Mouse (Mus musculus) lung, embryonic 16.5 days (tissue): Measurements from ENCODE around the gene Stim2. TPM values are rescaled to one million over a fixed set of nuclear protein-coding genes. Genes with fewer than 3 reads are reported as not detected.
A peak's percentile ranks its signal among the peaks of the same experiment; 100 is the strongest.

Experiments
- ATAC-seq: fragments of 200-750 bp; cut with Nextera tagmentation; 2 replicates; pipeline ENCODE4 v1.8.0; 2017; ENCODE audit warnings: low read depth, mild to moderate bottlenecking, moderate library complexity
- H3K27ac ChIP-seq: fragments of 300-500 bp; sonication (generic); 2 replicates; pipeline ENCODE4 v1.5.1; 2014; ENCODE audit warnings: mild to moderate bottlenecking, control low read depth, low read length
- H3K27me3 ChIP-seq: fragments of 300-500 bp; sonication (generic); 2 replicates; pipeline ENCODE4 v1.6.1; 2014; ENCODE audit warnings: low read depth, low read length, mixed read lengths; ENCODE audit not compliant: control insufficient read depth, insufficient read depth
- H3K36me3 ChIP-seq: fragments of 300-500 bp; sonication (generic); 2 replicates; pipeline ENCODE4 v1.6.1; 2014; ENCODE audit warnings: low read length; ENCODE audit not compliant: control insufficient read depth, insufficient read depth
- H3K4me1 ChIP-seq: fragments of 300-500 bp; sonication (generic); replicated peaks from 2 replicates; pipeline ENCODE4 v1.6.1; 2014; ENCODE audit warnings: low read length, mixed read lengths; ENCODE audit not compliant: control insufficient read depth, insufficient read depth
- H3K4me2 ChIP-seq: fragments of 300-500 bp; sonication (generic); 2 replicates; pipeline ENCODE4 v1.6.1; 2014; ENCODE audit warnings: low read depth, low read length, control low read depth
- H3K4me3 ChIP-seq: fragments of 300-500 bp; sonication (generic); 2 replicates; pipeline ENCODE4 v1.5.1; 2014; ENCODE audit warnings: mild to moderate bottlenecking, low read length, control low read depth
- H3K9ac ChIP-seq: fragments of 300-500 bp; sonication (generic); 2 replicates; pipeline ENCODE4 v1.6.1; 2014; ENCODE audit warnings: low read length, control low read depth
- H3K9me3 ChIP-seq: fragments of 300-500 bp; sonication (generic); 2 replicates; pipeline ENCODE4 v1.6.1; 2016; ENCODE audit warnings: low read length; ENCODE audit not compliant: control insufficient read depth
- WGBS: fragments of 180-500 bp; shearing (Covaris S2); extraction: QIAGEN DNeasy Blood & Tissue Kit; methylation state at CpG from one replicate; pipeline ENCODE4 v1.1.7; 2014; 5-methylcytosine and 5-hydroxymethylcytosine counted together
- polyA plus RNA-seq: library from polyadenylated mRNA; unstranded; fragments of >200 nt; fragmentation: Nextera tagmentation; extraction: Ambion mirVana; gene quantifications from 2 replicates; pipeline ENCODE4 v1.2.1, GENCODE M21; 2015

The Stim2 gene
- 15.6 and 20.7 TPM in 2 replicates for polyA plus RNA-seq

DNA sequence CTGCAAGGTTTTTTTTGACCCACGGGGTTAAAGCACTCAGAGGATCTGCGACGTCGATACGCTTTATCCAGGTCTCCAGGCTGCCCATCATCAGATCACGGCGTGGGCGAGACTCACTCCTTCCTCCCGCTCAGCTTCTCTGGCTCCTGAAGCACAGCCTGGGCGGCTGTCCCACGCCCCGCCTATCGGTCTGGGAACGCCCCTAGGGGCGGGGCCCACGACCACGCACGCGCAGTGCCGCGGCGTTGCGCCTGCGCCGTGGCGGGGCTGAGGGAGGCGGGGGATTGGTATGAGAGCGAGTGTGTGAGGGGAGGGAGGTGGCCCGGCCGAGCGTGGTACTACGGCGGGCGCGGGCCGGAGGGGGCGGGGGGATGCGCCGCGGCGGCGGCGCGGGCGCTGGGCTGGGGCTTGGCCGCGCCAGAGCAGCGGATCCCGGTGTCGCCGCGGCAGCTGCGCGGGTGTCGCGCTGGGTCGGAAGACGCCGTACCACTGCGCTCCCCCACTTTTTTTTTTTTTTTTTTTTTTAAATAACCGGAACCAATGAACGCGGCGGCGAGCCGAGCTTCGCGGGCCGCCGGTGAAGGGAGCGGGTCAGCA lies at the start of gene Stim2:
Stim2 (plus strand) TSS at position 354 of the 597 bp plus-strand sequence.
- peak within 1 kb of the TSS; percentile 93 for H3K9ac ChIP-seq
- peak; percentile 97 for ATAC-seq
- peaks cover 27% of the 10 kb centered on the region for H3K4me1 ChIP-seq
- peak within 1 kb of the TSS; percentile 86 for H3K4me2 ChIP-seq
- H3K27me3 ChIP-seq = no peaks in the 10 kb centered on the region
- peak within 1 kb of the TSS; percentile 97 for H3K4me3 ChIP-seq
- WGBS = under 1% methylated on average over 39 of the region's 71 CpGs
- no peaks in the 10 kb centered on the region for H3K36me3 ChIP-seq
- H3K9me3 ChIP-seq = no peaks in the 10 kb centered on the region
- peak within 1 kb of the TSS; percentile 95 for H3K27ac ChIP-seq

DNA sequence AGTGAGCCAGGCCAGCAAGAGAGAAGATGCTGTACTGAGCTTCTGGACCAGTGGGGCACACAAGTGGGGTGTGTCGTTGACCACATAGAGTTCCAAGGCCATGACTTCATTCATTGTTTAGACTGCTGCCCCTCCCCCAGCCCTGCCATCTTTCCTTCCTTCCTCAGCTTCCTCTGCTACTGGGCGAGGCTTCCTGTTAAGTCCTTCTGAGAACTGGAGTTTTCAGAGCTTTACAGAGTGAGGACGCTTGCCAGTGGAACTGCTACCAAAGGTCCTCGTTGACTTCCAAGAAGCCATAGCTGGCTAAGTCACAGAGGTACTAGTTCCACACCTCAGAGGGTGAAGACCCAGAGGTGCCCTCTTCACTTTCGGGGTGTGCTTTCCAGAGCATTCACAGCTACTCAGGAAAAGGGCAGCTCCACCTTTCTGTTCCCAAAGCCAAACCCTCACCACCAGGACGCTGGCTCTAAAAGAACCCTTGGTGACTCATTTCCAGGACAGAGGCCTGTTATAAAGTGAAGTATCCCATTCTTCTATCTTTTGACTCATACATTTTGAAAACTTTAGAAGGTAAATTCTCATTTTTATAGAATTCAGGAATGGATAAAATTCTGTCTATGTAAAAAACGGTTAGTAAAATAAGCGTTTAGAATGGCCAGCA lies 49.6 kb upstream of the Stim2 start:
- Histone ChIP-seq H3K27me3 (no peaks in the 10 kb centered on the region), H3K4me2 (no peak overlapping the region), H3K4me3 (no peak overlapping the region), H3K9me3 (no peaks in the 10 kb centered on the region), H3K9ac (no peak overlapping the region), H3K27ac (peak overlapping the region; percentile 58; the same call in 1 of the 2 replicates), H3K36me3 (no peaks in the 10 kb centered on the region), H3K4me1 (peaks cover 19% of the 10 kb centered on the region)
- 60% methylated on average over 8 of the region's 8 CpGs for WGBS
- peak; percentile 73 for ATAC-seq

DNA sequence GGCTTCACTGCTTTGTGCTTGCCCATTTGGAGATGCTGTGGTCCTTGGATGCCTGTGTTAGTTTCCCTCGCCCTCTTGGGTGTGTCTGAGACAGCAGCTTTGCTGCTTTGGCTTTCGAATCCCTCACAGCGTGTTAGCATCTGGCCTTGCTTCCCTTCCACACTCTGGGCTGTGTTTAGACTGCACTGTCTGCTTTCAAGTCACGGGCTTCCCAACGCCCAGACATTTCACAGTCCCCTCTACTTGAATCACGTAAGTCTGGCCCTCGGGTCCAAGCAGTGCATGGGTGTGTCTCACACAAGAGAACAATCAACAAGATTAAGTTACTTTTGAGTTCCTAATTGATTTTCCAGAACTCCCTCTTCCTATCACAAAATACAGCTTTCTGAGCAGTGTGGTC lies 48.1 kb upstream of the Stim2 start:
- ATAC-seq = no peak
- Histone ChIP-seq H3K4me2 (no peak overlapping the region), H3K9ac (no peak overlapping the region), H3K4me3 (no peak overlapping the region), H3K4me1 (peaks cover 19% of the 10 kb centered on the region), H3K9me3 (no peaks in the 10 kb centered on the region), H3K27me3 (no peaks in the 10 kb centered on the region), H3K36me3 (no peaks in the 10 kb centered on the region), H3K27ac (peak overlapping the region; percentile 36; the same call in 1 of the 2 replicates)
- 42% methylated on average over 7 of the region's 7 CpGs for WGBS

DNA sequence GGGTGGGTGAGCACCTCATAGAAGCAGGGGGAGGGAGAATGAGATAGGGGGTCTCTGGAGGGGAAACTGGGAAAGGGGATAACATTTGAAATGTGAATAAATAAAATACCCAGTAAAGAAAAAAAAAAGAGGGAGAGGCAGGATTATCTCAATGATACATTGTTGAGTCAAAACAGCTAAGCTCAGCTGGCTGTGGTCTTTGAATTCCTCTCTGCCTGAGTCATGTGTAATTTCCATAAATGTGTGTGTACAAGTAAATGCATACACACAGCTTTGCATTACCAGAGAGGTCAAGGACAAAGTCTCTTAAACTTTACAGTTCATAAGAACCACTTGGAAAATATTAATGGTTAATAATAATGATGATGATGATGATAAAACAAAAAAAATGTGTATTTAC lies 45.1 kb upstream of the Stim2 start:
- ATAC-seq = no peak

DNA sequence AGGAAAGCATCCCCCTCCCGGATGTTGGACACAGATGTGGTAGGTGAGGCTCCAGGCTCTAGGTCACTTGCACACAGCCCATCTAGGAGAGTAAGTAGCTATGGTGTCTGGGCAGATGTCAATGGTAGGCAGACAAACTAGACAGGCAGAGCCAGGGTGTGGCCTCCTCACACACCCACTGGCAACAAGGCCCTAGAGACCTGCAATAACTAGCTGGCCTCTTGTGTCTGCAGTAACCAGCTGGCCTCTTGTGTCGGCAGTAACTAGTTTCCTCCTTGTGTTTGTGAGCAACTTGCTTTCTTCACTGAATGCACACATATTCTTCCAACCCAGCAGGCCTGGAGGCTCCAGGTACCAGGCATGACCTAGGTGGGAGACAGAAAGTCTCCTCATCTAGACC lies 44.5 kb upstream of the Stim2 start:
- no peaks in the 10 kb centered on the region for H3K36me3 ChIP-seq
- H3K27ac ChIP-seq = no peak overlapping the region
- no peak overlapping the region for H3K4me2 ChIP-seq
- WGBS = 83% methylated on average over 2 of the region's 2 CpGs
- H3K4me1 ChIP-seq = peaks cover 4% of the 10 kb centered on the region
- ATAC-seq = no peak
- no peaks in the 10 kb centered on the region for H3K9me3 ChIP-seq
- no peaks in the 10 kb centered on the region for H3K27me3 ChIP-seq
- H3K9ac ChIP-seq = no peak overlapping the region
- no peak overlapping the region for H3K4me3 ChIP-seq

More for the DNA sequence above, 45.1 kb upstream of the Stim2 start:
- H3K36me3 ChIP-seq = no peaks in the 10 kb centered on the region
- H3K4me1 ChIP-seq = peaks cover 8% of the 10 kb centered on the region
- no peak overlapping the region for H3K9ac ChIP-seq
- H3K27ac ChIP-seq = no peak overlapping the region
- H3K27me3 ChIP-seq = no peaks in the 10 kb centered on the region
- H3K4me2 ChIP-seq = no peak overlapping the region
- H3K4me3 ChIP-seq = no peak overlapping the region
- no peaks in the 10 kb centered on the region for H3K9me3 ChIP-seq

DNA sequence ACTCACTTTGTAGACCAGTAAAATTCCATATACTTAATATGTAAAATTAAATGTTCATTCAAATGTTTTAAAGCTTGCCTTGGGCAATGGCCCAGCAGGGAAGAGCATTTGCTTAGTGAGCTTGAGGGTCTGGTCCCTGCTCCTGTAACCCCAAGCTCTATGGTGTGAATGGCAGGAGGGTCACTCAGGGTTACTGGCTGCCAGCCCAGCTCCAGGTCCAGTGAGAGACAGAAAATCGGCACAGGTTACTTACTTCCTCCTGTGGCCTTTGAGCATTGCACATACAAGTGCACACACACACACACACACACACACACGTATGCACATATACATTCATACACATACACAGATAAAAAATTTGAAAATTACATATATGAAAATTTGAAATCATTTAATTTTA lies 42.3 kb upstream of the Stim2 start:
- Histone ChIP-seq H3K4me3 (no peak overlapping the region), H3K36me3 (no peaks in the 10 kb centered on the region), H3K9me3 (no peaks in the 10 kb centered on the region), H3K4me2 (no peak overlapping the region), H3K27ac (no peak overlapping the region), H3K4me1 (0 out of 2 replicates have a peak, but pooled peaks cover 2% of the 10 kb centered on the region), H3K9ac (no peak overlapping the region), H3K27me3 (no peaks in the 10 kb centered on the region)
- no peak for ATAC-seq
- WGBS = 76% methylated on average over 2 of the region's 2 CpGs

DNA sequence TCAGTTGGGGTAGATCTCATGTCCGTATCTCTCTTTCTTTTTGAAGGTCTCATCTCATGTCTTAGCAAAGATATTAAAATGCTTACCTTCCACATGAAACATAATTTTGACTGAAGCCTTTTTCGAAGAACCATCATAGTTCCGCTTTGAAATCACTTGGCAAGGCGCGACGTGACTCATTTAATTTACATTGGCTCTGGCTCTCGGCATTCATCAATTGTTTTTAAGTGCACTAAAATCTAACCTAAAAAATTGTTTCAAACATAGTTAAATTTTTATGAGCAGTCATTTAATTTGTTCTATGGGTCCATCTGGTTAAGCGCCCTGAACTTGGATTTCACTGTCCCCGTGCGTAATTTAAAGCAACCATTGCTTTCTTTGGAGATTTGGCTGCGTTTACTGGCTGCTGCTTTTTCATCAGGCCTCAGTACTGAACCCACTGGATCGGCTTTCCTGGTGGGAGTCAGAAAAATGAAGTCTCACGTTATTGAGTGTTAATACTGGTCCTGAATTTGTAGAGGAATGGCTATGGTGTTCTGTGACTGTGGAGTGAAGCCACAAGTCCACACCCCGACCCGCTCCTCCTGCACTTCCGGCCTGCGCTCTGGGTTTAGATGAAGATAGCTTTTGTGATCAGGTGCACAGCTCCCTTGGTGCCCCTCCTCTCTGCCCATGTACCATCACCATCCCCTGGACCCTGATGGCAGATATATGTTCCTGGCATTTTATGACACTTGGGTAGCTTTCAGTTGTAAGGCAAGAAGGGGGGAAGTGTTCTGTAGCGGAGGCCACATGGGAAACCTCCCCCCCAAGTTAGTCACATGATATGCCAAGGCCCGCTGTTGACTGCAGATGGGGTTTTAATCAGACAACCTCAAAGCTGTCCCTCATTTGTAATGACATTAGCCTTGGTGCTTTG lies 41.6 kb upstream of the Stim2 start:
- no peak overlapping the region for H3K27ac ChIP-seq
- H3K9me3 ChIP-seq = no peaks in the 10 kb centered on the region
- H3K4me1 ChIP-seq = 0 out of 2 replicates have a peak, but pooled peaks cover 5% of the 10 kb centered on the region
- H3K27me3 ChIP-seq = no peaks in the 10 kb centered on the region
- WGBS = 85% methylated on average over 19 of the region's 19 CpGs
- no peak overlapping the region for H3K4me3 ChIP-seq
- no peak overlapping the region for H3K9ac ChIP-seq
- no peaks in the 10 kb centered on the region for H3K36me3 ChIP-seq
- H3K4me2 ChIP-seq = no peak overlapping the region
- no peak for ATAC-seq

DNA sequence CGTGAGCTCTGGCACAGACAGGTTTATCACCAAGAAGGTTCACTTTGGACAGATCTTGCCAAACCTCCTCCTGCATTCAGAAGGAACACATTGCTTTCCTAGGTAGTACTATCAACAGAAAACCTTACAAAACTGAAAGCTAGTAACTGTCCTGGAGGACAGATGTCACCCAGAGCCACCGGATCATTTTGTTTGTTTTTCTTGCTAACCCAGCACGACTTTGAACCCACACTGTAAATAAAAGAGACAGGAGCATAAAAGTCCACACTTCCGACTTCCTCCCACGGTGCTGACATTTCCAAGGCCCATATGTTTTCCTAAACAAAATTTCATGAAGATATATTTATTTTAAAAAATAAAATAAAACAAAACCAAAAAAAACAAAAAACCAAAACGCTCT lies 41.0 kb upstream of the Stim2 start:
- no peak for ATAC-seq
- H3K4me1 ChIP-seq = 0 out of 2 replicates have a peak, but pooled peaks cover 7% of the 10 kb centered on the region
- no peaks in the 10 kb centered on the region for H3K27me3 ChIP-seq
- H3K4me3 ChIP-seq = no peak overlapping the region
- no peak overlapping the region for H3K4me2 ChIP-seq
- no peak overlapping the region for H3K9ac ChIP-seq
- no peaks in the 10 kb centered on the region for H3K36me3 ChIP-seq
- no peaks in the 10 kb centered on the region for H3K9me3 ChIP-seq
- WGBS = 27% methylated on average over 6 of the region's 6 CpGs
- H3K27ac ChIP-seq = no peak overlapping the region

DNA sequence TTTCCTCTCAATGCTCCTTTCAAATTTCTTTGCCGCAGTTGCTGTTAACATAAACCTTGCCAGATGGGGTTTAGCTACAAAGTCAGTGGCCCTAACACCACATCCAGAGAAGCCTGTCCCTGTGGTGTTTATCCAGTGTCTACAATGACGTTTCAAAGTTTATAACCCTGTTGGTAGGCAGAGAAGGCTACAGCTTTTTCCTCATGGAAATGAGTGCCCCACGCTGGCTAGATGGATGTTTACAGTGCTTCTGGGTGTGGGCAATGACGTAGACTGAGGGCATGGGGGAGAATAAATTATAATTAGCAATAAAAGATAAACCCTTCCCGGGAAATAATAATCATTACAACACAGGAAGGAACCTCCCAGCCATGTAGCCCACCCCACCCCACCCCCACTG lies 37.1 kb upstream of the Stim2 start:
- no peaks in the 10 kb centered on the region for H3K36me3 ChIP-seq
- no peaks in the 10 kb centered on the region for H3K9me3 ChIP-seq
- peak overlapping the region; percentile 81 for H3K27ac ChIP-seq
- no peak overlapping the region for H3K4me3 ChIP-seq
- no peak overlapping the region for H3K4me2 ChIP-seq
- 34% methylated on average over 5 of the region's 5 CpGs for WGBS
- ATAC-seq = peak; percentile 67
- 0 out of 2 replicates have a peak, but pooled peaks cover 7% of the 10 kb centered on the region for H3K4me1 ChIP-seq
- no peak overlapping the region for H3K9ac ChIP-seq
- H3K27me3 ChIP-seq = no peaks in the 10 kb centered on the region
